Mouse (Mus musculus): ENCODE results near the gene Armc2. TPM values are rescaled to one million over a fixed set of nuclear protein-coding genes. Genes with fewer than 3 reads are reported as not detected.

Gene Armc2
- polyA plus RNA-seq, 1 experiment, result 2.9 TPM

DNA sequence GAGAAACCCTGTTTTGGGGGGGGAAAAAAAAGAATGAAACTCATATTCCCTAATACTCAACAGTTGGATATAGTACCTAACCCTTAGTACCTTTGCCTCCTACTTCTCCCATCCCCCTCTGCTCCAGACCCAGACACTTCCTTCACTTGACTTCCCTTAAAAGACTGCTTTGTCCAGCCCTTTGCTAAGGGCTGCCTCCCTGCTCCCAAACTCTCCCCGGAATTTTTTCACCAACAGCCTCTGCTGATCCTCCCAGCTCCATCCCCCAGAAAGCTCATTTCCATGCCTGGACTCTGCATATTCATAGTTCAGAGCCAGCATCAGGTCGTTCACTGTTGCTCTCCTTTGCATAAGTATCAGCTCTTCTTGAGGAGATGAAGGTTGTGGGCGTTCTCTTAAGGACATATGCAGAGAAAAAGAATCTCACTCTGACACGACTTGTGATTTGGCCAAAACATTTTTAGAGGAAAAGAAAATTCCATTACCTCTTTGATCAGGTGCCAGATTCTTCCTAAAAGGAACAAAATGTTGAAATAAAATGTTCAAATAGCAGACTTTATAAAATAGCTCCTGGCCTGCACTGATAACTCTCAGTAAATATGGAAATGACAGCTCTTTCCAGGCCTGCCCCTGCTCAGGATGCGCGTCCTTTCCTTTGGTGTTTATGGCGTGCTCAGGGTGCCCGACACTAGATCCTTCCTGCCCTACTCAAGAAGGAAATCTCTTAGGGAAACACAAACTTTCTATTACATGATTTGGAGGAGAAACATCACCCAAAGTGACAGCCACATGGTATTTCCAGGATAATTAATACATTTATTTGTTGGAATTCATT is 134.3 kb downstream of the Armc2 start:
- Histone ChIP-seq H3K27ac (ENCODE audit: insufficient read depth, low read length) (no peak overlapping the region), H3K4me3 (ENCODE audit: insufficient read depth, low read length) (no peak overlapping the region), H3K4me1 (ENCODE audit: control insufficient read depth, insufficient read depth, low read length) (0 out of 2 replicates have a peak, but pooled peaks cover 2% of the 10 kb centered on the region)
- TF ChIP-seq POLR2A (IDR thresholded peaks at IDR 0.05; ENCODE audit: low read depth, low read length) (no peak), CTCF (IDR thresholded peaks at IDR 0.05; ENCODE audit: borderline replicate concordance, insufficient read depth, low read length) (no peak)

DNA sequence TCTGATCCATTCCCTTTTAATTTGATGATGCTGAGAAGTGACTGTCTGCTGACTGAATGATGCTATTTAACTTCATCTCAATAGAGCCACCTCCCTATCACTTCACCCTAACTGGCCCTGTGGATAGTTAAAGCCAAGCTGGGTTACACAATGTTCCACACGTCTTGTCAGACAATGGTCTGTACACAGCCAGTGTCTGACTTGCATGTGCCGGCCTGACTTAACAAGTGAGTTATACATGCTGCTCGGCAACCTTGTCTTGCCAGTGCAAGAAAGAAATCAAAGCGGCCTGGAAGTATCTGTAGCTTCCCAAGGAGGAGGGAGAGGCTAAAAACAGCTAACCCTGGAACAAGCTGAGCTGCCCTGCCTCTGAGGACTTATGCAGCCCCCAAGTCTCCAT is 136.8 kb downstream of the Armc2 start:
- Histone ChIP-seq H3K4me3 (ENCODE audit: insufficient read depth, low read length) (no peak overlapping the region), H3K4me1 (ENCODE audit: control insufficient read depth, insufficient read depth, low read length) (0 out of 2 replicates have a peak, but pooled peaks cover 2% of the 10 kb centered on the region), H3K27ac (ENCODE audit: insufficient read depth, low read length) (no peak overlapping the region)
- no peak for TF ChIP-seq CTCF (IDR thresholded peaks at IDR 0.05; ENCODE audit: borderline replicate concordance, insufficient read depth, low read length)
- no peak for TF ChIP-seq POLR2A (IDR thresholded peaks at IDR 0.05; ENCODE audit: low read depth, low read length)

GRCm38 (mm10) chr10:41880777-41881176 is 137.5 kb downstream of the Armc2 start:
- H3K4me3 ChIP-seq (ENCODE audit: insufficient read depth, low read length), result no peak overlapping the region
- H3K27ac ChIP-seq (ENCODE audit: insufficient read depth, low read length), result no peak overlapping the region
- H3K4me1 ChIP-seq (ENCODE audit: control insufficient read depth, insufficient read depth, low read length), result 0 out of 2 replicates have a peak, but pooled peaks cover 2% of the 10 kb centered on the region
- TF ChIP-seq CTCF (IDR thresholded peaks at IDR 0.05; ENCODE audit: borderline replicate concordance, insufficient read depth, low read length) (no peak), POLR2A (IDR thresholded peaks at IDR 0.05; ENCODE audit: low read depth, low read length) (no peak)

GRCm38 (mm10) chr10:41880206-41880605 is 138.0 kb downstream of the Armc2 start:
- H3K4me3 ChIP-seq (ENCODE audit: insufficient read depth, low read length), result no peak overlapping the region
- 0 out of 2 replicates have a peak, but pooled peaks cover 2% of the 10 kb centered on the region for H3K4me1 ChIP-seq (ENCODE audit: control insufficient read depth, insufficient read depth, low read length)
- TF ChIP-seq POLR2A (IDR thresholded peaks at IDR 0.05; ENCODE audit: low read depth, low read length) (no peak), CTCF (IDR thresholded peaks at IDR 0.05; ENCODE audit: borderline replicate concordance, insufficient read depth, low read length) (no peak)
- no peak overlapping the region for H3K27ac ChIP-seq (ENCODE audit: insufficient read depth, low read length)

DNA sequence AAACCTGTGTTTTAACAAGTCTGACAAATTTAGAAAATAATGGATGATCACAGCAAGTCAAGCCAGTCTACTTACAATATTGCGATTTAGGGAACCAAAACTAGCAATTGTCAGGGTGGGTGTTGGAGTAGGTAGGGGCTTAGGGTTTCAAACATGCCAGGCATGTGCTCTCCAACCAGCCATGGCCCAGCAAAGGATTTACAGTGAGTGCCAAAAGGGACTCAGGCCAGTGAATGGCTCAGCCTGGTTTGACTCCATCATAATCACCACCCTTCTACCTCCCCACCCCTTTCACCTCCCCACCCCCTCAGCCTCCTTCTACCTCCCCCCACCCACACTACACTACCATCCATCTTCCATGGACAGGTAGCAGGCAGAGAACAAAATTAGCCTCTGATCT is 138.6 kb downstream of the Armc2 start:
- Histone ChIP-seq H3K27ac (ENCODE audit: insufficient read depth, low read length) (no peak overlapping the region), H3K4me3 (ENCODE audit: insufficient read depth, low read length) (no peak overlapping the region), H3K4me1 (ENCODE audit: control insufficient read depth, insufficient read depth, low read length) (0 out of 2 replicates have a peak, but pooled peaks cover 2% of the 10 kb centered on the region)
- TF ChIP-seq CTCF (IDR thresholded peaks at IDR 0.05; ENCODE audit: borderline replicate concordance, insufficient read depth, low read length), result no peak
- TF ChIP-seq POLR2A (IDR thresholded peaks at IDR 0.05; ENCODE audit: low read depth, low read length), result no peak

- no peak for TF ChIP-seq POLR2A (IDR thresholded peaks at IDR 0.05; ENCODE audit: low read depth, low read length)
- TF ChIP-seq CTCF (IDR thresholded peaks at IDR 0.05; ENCODE audit: borderline replicate concordance, insufficient read depth, low read length), result no peak
Observed at GRCm38 (mm10) chr10:41878344-41878743, 139.9 kb downstream of the Armc2 start.

GRCm38 (mm10) chr10:41875624-41876023 is 142.6 kb downstream of the Armc2 start:
- no peaks in the 10 kb centered on the region for H3K4me1 ChIP-seq (ENCODE audit: control insufficient read depth, insufficient read depth, low read length)
- TF ChIP-seq CTCF (IDR thresholded peaks at IDR 0.05; ENCODE audit: borderline replicate concordance, insufficient read depth, low read length) (no peak), POLR2A (IDR thresholded peaks at IDR 0.05; ENCODE audit: low read depth, low read length) (no peak)
- no peak overlapping the region for H3K4me3 ChIP-seq (ENCODE audit: insufficient read depth, low read length)
- no peak overlapping the region for H3K27ac ChIP-seq (ENCODE audit: insufficient read depth, low read length)

More at GRCm38 (mm10) chr10:41878344-41878743, 139.9 kb downstream of the Armc2 start:
- H3K4me1 ChIP-seq (ENCODE audit: control insufficient read depth, insufficient read depth, low read length), result no peaks in the 10 kb centered on the region
- H3K4me3 ChIP-seq (ENCODE audit: insufficient read depth, low read length), result no peak overlapping the region
- no peak overlapping the region for H3K27ac ChIP-seq (ENCODE audit: insufficient read depth, low read length)

GRCm38 (mm10) chr10:41871564-41871963 is 146.7 kb downstream of the Armc2 start:
- TF ChIP-seq CTCF (IDR thresholded peaks at IDR 0.05; ENCODE audit: borderline replicate concordance, insufficient read depth, low read length) (no peak), POLR2A (IDR thresholded peaks at IDR 0.05; ENCODE audit: low read depth, low read length) (no peak)
- Histone ChIP-seq H3K4me1 (ENCODE audit: control insufficient read depth, insufficient read depth, low read length) (peaks cover 2% of the 10 kb centered on the region), H3K27ac (ENCODE audit: insufficient read depth, low read length) (no peak overlapping the region), H3K4me3 (ENCODE audit: insufficient read depth, low read length) (no peak overlapping the region)

DNA sequence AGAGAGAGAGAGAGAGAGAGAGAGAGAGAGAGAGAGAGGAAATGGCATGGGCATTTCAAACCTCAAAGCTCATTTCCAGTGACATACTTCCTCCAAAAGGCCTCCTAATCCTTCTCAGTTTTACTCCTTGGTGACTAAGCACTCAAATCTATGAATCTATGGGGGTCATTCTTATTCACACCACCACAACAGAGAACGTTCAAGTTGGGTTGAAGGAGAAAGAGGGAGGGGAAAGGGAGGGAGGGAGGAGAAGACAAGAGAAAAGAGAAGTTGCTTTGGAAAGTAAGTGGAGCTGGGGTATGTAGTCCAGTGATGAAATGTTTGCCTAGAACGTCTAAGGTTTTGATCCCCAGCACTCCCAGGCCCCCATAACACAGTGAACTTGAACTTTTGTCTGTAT is 148.1 kb downstream of the Armc2 start:
- H3K27ac ChIP-seq (ENCODE audit: insufficient read depth, low read length), result no peak overlapping the region
- TF ChIP-seq POLR2A (IDR thresholded peaks at IDR 0.05; ENCODE audit: low read depth, low read length) (no peak), CTCF (IDR thresholded peaks at IDR 0.05; ENCODE audit: borderline replicate concordance, insufficient read depth, low read length) (no peak)
- H3K4me3 ChIP-seq (ENCODE audit: insufficient read depth, low read length), result no peak overlapping the region
- H3K4me1 ChIP-seq (ENCODE audit: control insufficient read depth, insufficient read depth, low read length), result peaks cover 4% of the 10 kb centered on the region

- TF ChIP-seq CTCF (IDR thresholded peaks at IDR 0.05; ENCODE audit: borderline replicate concordance, insufficient read depth, low read length) (no peak), POLR2A (IDR thresholded peaks at IDR 0.05; ENCODE audit: low read depth, low read length) (no peak)
- Histone ChIP-seq H3K4me1 (ENCODE audit: control insufficient read depth, insufficient read depth, low read length) (peaks cover 4% of the 10 kb centered on the region), H3K27ac (ENCODE audit: insufficient read depth, low read length) (no peak overlapping the region), H3K4me3 (ENCODE audit: insufficient read depth, low read length) (no peak overlapping the region)
Observed at GRCm38 (mm10) chr10:41867956-41868355, 150.3 kb downstream of the Armc2 start.
